ENCODE assay signal across 9 mouse cellular contexts in the genomic region with DNA sequence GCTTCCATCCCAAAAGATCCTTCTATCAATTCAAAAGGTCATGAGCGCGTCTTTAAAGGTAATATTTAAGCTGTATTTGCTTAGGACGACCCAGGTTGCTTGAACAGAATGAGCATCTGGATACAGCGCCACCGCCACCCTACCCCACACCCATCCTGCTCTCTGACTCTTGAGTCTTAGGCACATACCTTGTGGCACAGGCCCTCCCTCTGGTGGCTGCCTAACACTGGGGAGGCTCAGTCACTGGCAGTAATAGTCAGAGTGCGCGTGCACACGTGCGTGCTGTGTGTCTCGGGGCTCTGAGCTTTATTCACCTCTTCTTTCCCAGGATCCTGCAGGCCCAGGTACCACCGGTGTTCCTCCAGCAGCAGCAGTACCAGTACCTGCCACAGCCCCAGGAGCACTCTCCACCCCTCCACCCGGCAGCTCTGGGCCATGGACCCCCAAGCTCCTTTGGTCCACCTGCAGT. TPM values are rescaled to one million over a fixed set of nuclear protein-coding genes. Genes with fewer than 3 reads are reported as not detected.
A peak's percentile ranks its signal among the peaks of the same experiment; 100 is the strongest.
DNase-seq lines count a peak whose midpoint lies in the region; ATAC-seq and TF ChIP-seq lines count a peak whose summit lies in the region.
"Had no signal": no experiment of that assay in that cellular context is flagged by ENCODE, and none has a peak within 500 bp of the region (broad histone marks: within the 10 kb centered on the region; RNA-seq: fewer than 3 reads in every experiment).

No protein-coding gene starts in this region.

- no peaks in the 10 kb centered on the region for H3K9me3 ChIP-seq in forebrain, postnatal 0 days (ENCODE audit: low read length)
- H3K9me3 ChIP-seq in stomach, embryonic 16.5 days (replicated peaks; ENCODE audit: control insufficient read depth, low read length) = no peaks in the 10 kb centered on the region
- H3K9me3 ChIP-seq: liver, embryonic 15.5 days had no signal

- no peak overlapping the region for H3K4me3 ChIP-seq in lung, adult 2 months (replicated peaks; ENCODE audit: extremely low read depth, low read depth, low read length)
- H3K4me3 ChIP-seq in forebrain, postnatal 0 days (ENCODE audit: low read depth, low read length) = no peak overlapping the region
- H3K4me3 ChIP-seq in stomach, embryonic 16.5 days (replicated peaks; ENCODE audit: low read length) = no peak overlapping the region
- H3K4me3 ChIP-seq: liver, embryonic 15.5 days had no signal

- TF ChIP-seq CTCF in lung, adult 2 months (IDR thresholded peaks at IDR 0.05; ENCODE audit: insufficient read depth, low read length) = no peak
- TF ChIP-seq CTCF in forebrain, postnatal 0 days (IDR thresholded peaks at IDR 0.05; ENCODE audit: low read depth) = peak; percentile 42; the same call in 1 of the 2 replicates

- peak overlapping the region; percentile 50; the same call in 1 of the 2 replicates for H3K27ac ChIP-seq in forebrain, postnatal 0 days (ENCODE audit: low read depth, low read length)
- H3K27ac ChIP-seq in stomach, embryonic 16.5 days (ENCODE audit: low read length) = peak overlapping the region; percentile 29; the same call in 1 of the 2 replicates
- H3K27ac ChIP-seq: liver, embryonic 15.5 days had no signal

- 0 out of 2 replicates have a peak, but pooled peaks have one; percentile 7 for TF ChIP-seq POLR2A in lung, adult 2 months (IDR thresholded peaks at IDR 0.05; ENCODE audit: borderline replicate concordance, extremely low read depth, low read depth, low read length)

- H3K9ac ChIP-seq in forebrain, postnatal 0 days = no peak overlapping the region
- 0 out of 2 replicates have a peak overlapping the region, but pooled peaks have one; percentile 9 for H3K9ac ChIP-seq in stomach, embryonic 16.5 days (ENCODE audit: low read length)
- H3K9ac ChIP-seq: liver, embryonic 15.5 days had no signal

- peaks cover 62% of the 10 kb centered on the region for H3K36me3 ChIP-seq in forebrain, postnatal 0 days (ENCODE audit: insufficient read depth)
- peaks cover 25% of the 10 kb centered on the region for H3K36me3 ChIP-seq in stomach, embryonic 16.5 days (ENCODE audit: control insufficient read depth, insufficient read depth, low read length)

- WGBS in lung, adult 2 months = 67% methylated on average over 12 of the region's 12 CpGs
- 53% methylated on average over 12 of the region's 12 CpGs for WGBS in forebrain, postnatal 0 days
- 84% methylated on average over 12 of the region's 12 CpGs for WGBS in stomach, embryonic 16.5 days

- H3K4me2 ChIP-seq in forebrain, postnatal 0 days (ENCODE audit: low read depth) = no peak overlapping the region
- H3K4me2 ChIP-seq in stomach, embryonic 16.5 days (ENCODE audit: low read depth, low read length) = no peak overlapping the region
- H3K4me2 ChIP-seq: liver, embryonic 15.5 days had no signal

- H3K4me1 ChIP-seq in lung, adult 2 months (ENCODE audit: control insufficient read depth, insufficient read depth, low read length) = peaks cover 42% of the 10 kb centered on the region
- H3K4me1 ChIP-seq in forebrain, postnatal 0 days (ENCODE audit: insufficient read depth) = peaks cover 46% of the 10 kb centered on the region
- peaks cover 63% of the 10 kb centered on the region for H3K4me1 ChIP-seq in stomach, embryonic 16.5 days (ENCODE audit: control insufficient read depth, insufficient read depth, low read length)

- no peaks in the 10 kb centered on the region for H3K27me3 ChIP-seq in forebrain, postnatal 0 days (ENCODE audit: insufficient read depth, low read length)
- no peaks in the 10 kb centered on the region for H3K27me3 ChIP-seq in stomach, embryonic 16.5 days (ENCODE audit: control insufficient read depth, insufficient read depth, low read length)

- 0 out of 2 replicates have a peak, but pooled peaks have one; percentile 0 for ATAC-seq in forebrain, postnatal 0 days
- ATAC-seq in stomach, embryonic 16.5 days (ENCODE audit: insufficient read depth, low FRiP score) = no peak

- peak; percentile 45 for DNase-seq in lung, adult 2 months
- DNase-seq in lung, postnatal 25 days (ENCODE audit: low spot score) = no peak
- DNase-seq in forebrain, postnatal 0 days = no peak
- DNase-seq in kidney, postnatal 36 days = peak; percentile 62 to 64
- no peak for DNase-seq in cerebellum, postnatal 14 days
- DNase-seq in cerebellum, postnatal 4 days (ENCODE audit: low spot score in 2 of 2) = no peak
- no peak for DNase-seq in Muller cell, postnatal 12 days (ENCODE audit: inconsistent ontology term)

RNA-seq across cellular contexts. Expression of a gene that starts 6.8 kb away (rescaled TPM):
- 82.6 and 101 TPM in 2 replicates for polyA plus RNA-seq in lung, adult 2 months (2012; rRNA removed)
- total RNA-seq in forebrain, postnatal 0 days (2014; rRNA removed) = 85.8 and 106 TPM in 2 replicates
- polyA plus RNA-seq in forebrain, postnatal 0 days (2015; fragmentation: Nextera tagmentation; extraction: Ambion mirVana) = 24.8 and 27.6 TPM in 2 replicates
- polyA plus RNA-seq in stomach, embryonic 16.5 days (2015; fragmentation: Nextera tagmentation; extraction: Ambion mirVana) = 21.1 and 26.3 TPM in 2 replicates

Comparison
In these comparisons a context has a peak if more than half of its experiments do, and no peak if none do; other contexts are left out.
1. DNase-seq: peak in lung, adult 2 months (single experiment) and kidney, postnatal 36 days (2 of 2); none in lung, postnatal 25 days (single experiment), forebrain, postnatal 0 days (single experiment), cerebellum, postnatal 14 days (0 of 2), cerebellum, postnatal 4 days (0 of 2) and Muller cell, postnatal 12 days (single experiment).